Mouse (Mus musculus) embryonic fibroblast, embryonic 13.5 days (primary cell): ENCODE data around the gene Mindy2.

Experiments used
- CTCF ChIP-seq: IDR thresholded peaks from 2 replicates; pipeline ENCODE4 v1.5.1; 2011; ENCODE audit warnings: mild to moderate bottlenecking, control low read depth, low read length, moderate library complexity, borderline replicate concordance; ENCODE audit not compliant: insufficient read depth
- POLR2A ChIP-seq: IDR thresholded peaks from 2 replicates; pipeline ENCODE4 v1.6.1; 2011; ENCODE audit warnings: low read depth, mild to moderate bottlenecking, control low read depth, low read length, moderate library complexity

DNA sequence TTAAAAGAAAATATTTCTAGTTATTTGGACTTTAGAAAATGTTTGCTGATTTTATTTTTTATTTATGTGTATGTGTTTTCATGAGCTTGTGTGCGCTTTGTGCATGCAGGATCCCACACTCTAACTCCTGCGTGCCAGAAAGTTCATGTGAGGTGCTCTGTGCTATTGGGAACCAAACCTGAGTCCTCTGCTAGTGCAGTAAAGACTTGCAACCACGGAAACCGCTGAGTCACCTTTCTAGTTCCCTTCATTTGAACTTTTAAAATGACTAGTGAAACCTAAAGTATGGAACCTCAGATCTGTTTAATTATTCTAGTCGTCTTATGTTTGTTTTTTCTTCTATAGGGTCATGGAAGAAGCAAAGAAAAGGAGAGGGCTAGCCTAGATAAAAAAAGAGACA is 76.0 kb downstream of the Mindy2 start:
- TF ChIP-seq CTCF (no peak), POLR2A (no peak)
